Mouse (Mus musculus) CH12.LX (cell line): ENCODE results near the gene Olfr573-ps1.

Source experiments
- BHLHE40 ChIP-seq: IDR thresholded peaks from 2 replicates; pipeline ENCODE4 v1.6.1; 2011; ENCODE audit warnings: mild to moderate bottlenecking, low read depth, low read length, improper control_type of control experiment
- CHD1 ChIP-seq: IDR thresholded peaks from 2 replicates; pipeline ENCODE4 v1.6.1; 2012; ENCODE audit warnings: low read depth, low read length, improper control_type of control experiment, inconsistent platforms
- CTCF ChIP-seq, 2 experiments: IDR thresholded peaks in 1 of 2; conservative IDR thresholded peaks in 1 of 2; 2 replicates each; pipeline ENCODE4 v1.5.1; 2011 to 2012; ENCODE audit warnings: low read depth in 2 of 2, low read length in 2 of 2, improper control_type of control experiment in 1 of 2, inconsistent platforms in 1 of 2, mild to moderate bottlenecking in 1 of 2, moderate library complexity in 1 of 2
- E2F4 ChIP-seq: IDR thresholded peaks from 2 replicates; pipeline ENCODE4 v1.6.1; 2011; ENCODE audit warnings: low read depth, low read length, improper control_type of control experiment; ENCODE audit not compliant: insufficient replicate concordance
- EP300 ChIP-seq: IDR thresholded peaks from 2 replicates; pipeline ENCODE4 v1.6.1; 2011; ENCODE audit warnings: low read length, improper control_type of control experiment
- MYC ChIP-seq: IDR thresholded peaks from 2 replicates; pipeline ENCODE4 v1.6.1; 2011; ENCODE audit warnings: low read depth, mild to moderate bottlenecking, improper control_type of control experiment, low read length
- POLR2A ChIP-seq: IDR thresholded peaks from 2 replicates; pipeline ENCODE4 v1.6.1; 2011; ENCODE audit warnings: low read depth, mild to moderate bottlenecking, improper control_type of control experiment, low read length
- POLR2AphosphoS2 ChIP-seq: IDR thresholded peaks from 2 replicates; pipeline ENCODE4 v1.6.1; 2011; ENCODE audit warnings: low read depth, low read length, improper control_type of control experiment
- RAD21 ChIP-seq: IDR thresholded peaks from 2 replicates; pipeline ENCODE4 v1.6.1; 2011; ENCODE audit warnings: low read depth, mild to moderate bottlenecking, low read length, improper control_type of control experiment, moderate library complexity
- ZKSCAN1 ChIP-seq: IDR thresholded peaks from 2 replicates; pipeline ENCODE4 v1.6.1; 2012; ENCODE audit warnings: low read depth, inconsistent platforms, low read length, improper control_type of control experiment, borderline replicate concordance

DNA sequence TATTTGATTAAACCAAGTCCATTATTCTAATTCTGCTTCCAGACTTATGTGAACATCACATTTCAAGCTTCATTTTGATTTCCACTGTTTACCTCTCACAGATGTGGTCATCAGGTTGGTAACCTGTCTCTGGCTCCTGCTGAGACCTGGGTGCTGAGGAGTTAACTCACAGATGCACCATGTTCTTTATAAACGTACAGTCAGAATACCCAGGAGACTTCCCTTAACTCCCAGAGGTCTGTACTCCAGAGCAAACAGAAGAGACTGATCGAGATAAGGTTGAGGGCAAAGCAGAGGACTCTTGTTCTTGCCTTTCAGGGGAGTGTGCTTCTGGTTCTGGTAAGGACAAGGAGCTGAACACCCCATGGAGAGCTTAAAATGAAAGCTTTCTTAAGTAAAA, 20.0 kb upstream of the Olfr573-ps1 start, which contains the start of gene Olfr576:
- TF ChIP-seq MYC, result no peak
- TF ChIP-seq CTCF (conservative IDR thresholded peaks at IDR 0.05 in 1 of 2, IDR thresholded peaks at IDR 0.05 in 1 of 2; ENCODE audit: low read depth in 2 of 2, low read length in 2 of 2), result no peak
- TF ChIP-seq POLR2A, result no peak
- TF ChIP-seq BHLHE40, result no peak
- TF ChIP-seq RAD21, result no peak
- no peak for TF ChIP-seq POLR2AphosphoS2
- TF ChIP-seq EP300, result no peak
- no peak for TF ChIP-seq E2F4
- no peak for TF ChIP-seq ZKSCAN1
- no peak for TF ChIP-seq CHD1
